Mouse (Mus musculus) B cell, adult (primary cell): Measurements from ENCODE around the gene Magea8. TPM values are rescaled to one million over a fixed set of nuclear protein-coding genes. Genes with fewer than 3 reads are reported as not detected.

Experiments used
- total RNA-seq: library from RNA; stranded (reverse); gene quantifications from 4 replicates; pipeline ENCODE4 v1.2.4, GENCODE M21; 2023; ENCODE audit not compliant: inconsistent age

Magea8 gene
- not detected in 4 replicates for total RNA-seq

GRCm38 (mm10) chrX:154995750-154996149 lies at the start of gene Magea8:
Magea8 (minus strand) TSS chrX:154995850.

GRCm38 (mm10) chrX:154949405-154949804 lies 46.2 kb downstream of the Magea8 start, which contains the start of gene Magea3:
Magea3 (minus strand) TSS chrX:154949505.

GRCm38 (mm10) chrX:154935887-154936286 lies 59.8 kb downstream of the Magea8 start, which contains the start of gene Magea6:
Magea6 (minus strand) TSS chrX:154935987.

Other genes starting within 250 kb of the Magea8 start
- not detected in 4 replicates for gene Cldn34b1, start 105.6 kb downstream of the Magea8 start, total RNA-seq
- gene Magea6, start 59.9 kb downstream of the Magea8 start, total RNA-seq: not detected in 4 replicates
- gene Magea3, start 46.3 kb downstream of the Magea8 start, total RNA-seq: not detected in 4 replicates
- gene Magea5, start 67.3 kb upstream of the Magea8 start, total RNA-seq: not detected in 4 replicates
- gene Magea1, start 93.9 kb upstream of the Magea8 start, total RNA-seq: not detected in 4 replicates
- not detected in 4 replicates for gene Magea2, start 97.8 kb upstream of the Magea8 start, total RNA-seq
- gene Cldn34b2, start 132.6 kb upstream of the Magea8 start, total RNA-seq: not detected in 4 replicates
- 302 to 337 TPM (median 306 TPM) in 4 replicates for gene Sat1, start 220.6 kb upstream of the Magea8 start, total RNA-seq